Mouse (Mus musculus) bone marrow, adult 2 months (tissue): ENCODE measurements around the gene Npdc1.

Source experiments
- CTCF ChIP-seq: fragments of 200-500 bp; IDR thresholded peaks from 2 replicates; pipeline ENCODE4 v1.5.1; 2011; ENCODE audit warnings: low read length, control low read depth; ENCODE audit not compliant: control insufficient read depth, insufficient read depth
- POLR2A ChIP-seq: fragments of 200-500 bp; IDR thresholded peaks from 2 replicates; pipeline ENCODE4 v1.6.1; 2011; ENCODE audit warnings: low read depth, mild to moderate bottlenecking, control low read depth, low read length, borderline replicate concordance; ENCODE audit not compliant: control insufficient read depth

DNA sequence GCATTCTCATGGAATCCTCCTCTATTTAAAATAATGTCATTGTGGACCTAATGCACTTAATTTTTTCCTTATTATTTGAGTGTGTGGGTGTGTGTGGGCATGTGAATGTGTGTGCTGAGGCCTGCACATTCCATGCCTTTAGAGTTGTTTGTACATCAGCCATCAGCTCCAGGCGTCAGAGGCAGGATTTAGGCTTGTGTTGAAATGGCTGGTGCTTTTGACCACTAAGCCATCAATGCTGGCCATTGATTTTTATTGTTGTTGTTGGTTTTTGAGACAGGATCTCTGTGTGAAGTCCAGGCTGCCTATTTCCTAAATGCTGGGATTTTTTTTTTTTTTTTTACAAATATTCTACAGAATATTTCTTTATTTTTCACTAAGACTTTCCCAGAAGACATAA, 53.8 kb downstream of the Npdc1 start:
- TF ChIP-seq CTCF (no peak), POLR2A (no peak)
